Mouse (Mus musculus): ENCODE data around the gene Zmiz2.
"Not testable (repeated sequence)": the region's sequence is repeated elsewhere in the genome, so short reads cannot be mapped to it uniquely, and the experiment has no call there.

Zmiz2 gene

GRCm38 (mm10) chr11:6420283-6420703 is 31.4 kb downstream of the Zmiz2 start:
- no peak for DNase-seq (ENCODE audit: low spot score)

- no peak for DNase-seq (ENCODE audit: low spot score)
Measured at GRCm38 (mm10) chr11:6420722-6421350, 32.0 kb downstream of the Zmiz2 start.

DNA sequence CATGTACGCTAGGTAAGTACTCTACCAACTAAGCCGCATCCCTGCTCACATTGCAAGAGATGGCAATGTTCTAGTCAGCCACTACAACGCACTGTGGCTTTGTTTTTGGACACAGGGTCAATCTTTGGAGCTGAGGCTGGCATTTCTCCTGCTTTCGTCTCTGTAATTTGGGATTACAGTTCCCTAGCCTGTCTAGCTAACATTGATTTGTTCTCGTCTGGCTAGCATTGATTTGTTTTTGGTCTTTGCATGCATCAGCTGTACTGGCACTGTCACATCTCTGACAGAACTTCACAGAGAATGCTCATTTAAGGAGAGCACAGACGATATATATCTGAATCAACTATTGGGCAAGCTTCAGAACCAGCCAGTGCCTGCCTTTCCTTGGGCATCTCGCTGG is 41.3 kb downstream of the Zmiz2 start:
- DNase-seq (ENCODE audit: low spot score): no peak

GRCm38 (mm10) chr11:6436442-6436841 is 47.6 kb downstream of the Zmiz2 start:
- no peak for DNase-seq (ENCODE audit: low spot score)

DNA sequence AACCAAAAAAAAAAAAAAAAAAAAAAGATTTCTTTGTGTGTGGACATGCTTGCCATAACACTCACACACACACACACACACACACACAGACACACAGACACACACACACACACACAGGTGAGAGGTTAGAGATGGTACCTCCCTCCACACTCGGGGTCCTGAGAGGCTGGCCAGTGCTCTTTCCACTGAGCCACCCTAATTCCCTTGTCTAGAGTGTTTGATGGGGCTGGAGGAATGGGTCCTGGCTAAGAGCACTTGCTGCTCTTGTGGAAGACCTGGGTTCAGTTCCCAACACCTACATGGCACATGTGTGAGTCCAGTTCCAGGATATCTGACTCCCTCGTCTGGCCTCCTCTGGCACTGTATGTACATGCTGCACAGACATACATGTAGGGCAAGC is 48.8 kb downstream of the Zmiz2 start:
- DNase-seq (ENCODE audit: low spot score): no peak

GRCm38 (mm10) chr11:6440171-6440570 is 51.3 kb downstream of the Zmiz2 start:
- DNase-seq (ENCODE audit: low spot score): no peak

DNA sequence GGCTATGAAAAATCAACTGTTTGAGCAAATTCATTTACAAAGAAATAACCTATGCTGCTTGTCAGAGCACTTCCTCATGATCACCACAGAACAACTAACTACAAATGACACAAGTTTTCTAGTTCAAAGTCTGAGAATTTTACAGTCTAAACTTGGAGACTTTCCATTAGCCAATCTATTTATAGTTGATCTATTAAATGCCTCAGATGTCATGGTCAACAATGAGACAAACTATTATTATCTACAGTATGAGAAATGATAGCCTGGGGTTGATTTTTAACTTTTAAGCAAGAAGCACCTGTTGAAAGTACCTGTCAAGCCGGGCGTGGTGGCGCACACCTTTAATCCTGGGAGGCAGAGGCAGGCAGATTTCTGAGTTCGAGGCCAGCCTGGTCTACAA is 53.7 kb downstream of the Zmiz2 start:
- DNase-seq (ENCODE audit: low spot score): no peak

- DNase-seq (ENCODE audit: low spot score): no peak
Measured at GRCm38 (mm10) chr11:6443102-6443501, 54.2 kb downstream of the Zmiz2 start.

GRCm38 (mm10) chr11:6443727-6444076 is 54.8 kb downstream of the Zmiz2 start:
- DNase-seq (ENCODE audit: low spot score): no peak

- peak; percentile 99 for DNase-seq (ENCODE audit: low spot score)
Measured at GRCm38 (mm10) chr11:6444077-6444853, 55.4 kb downstream of the Zmiz2 start, which contains the start of gene H2afv. H2afv (minus strand) TSS chr11:6444443.

DNA sequence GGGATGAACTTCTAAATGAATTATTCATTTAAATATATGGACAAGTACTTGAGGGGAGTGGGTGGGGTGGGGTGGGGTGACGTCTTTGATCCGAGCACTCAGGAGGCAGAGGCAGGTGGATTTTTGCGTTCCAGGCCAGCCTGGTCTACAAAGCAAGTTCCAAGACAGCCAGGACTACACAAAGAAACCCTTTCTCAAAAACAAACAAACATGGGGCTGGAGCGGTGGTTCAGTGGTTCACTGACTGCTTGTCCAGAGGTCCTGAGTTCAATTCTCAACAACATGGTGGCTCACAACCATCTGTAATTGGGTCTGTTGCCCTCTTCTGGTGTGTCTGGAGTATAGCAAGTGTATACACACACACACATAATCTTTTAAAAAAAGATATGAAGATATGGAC is 56.6 kb downstream of the Zmiz2 start:
- DNase-seq (ENCODE audit: low spot score): no peak

- DNase-seq (ENCODE audit: low spot score): no peak
Measured at GRCm38 (mm10) chr11:6445951-6446350, 57.1 kb downstream of the Zmiz2 start.

DNA sequence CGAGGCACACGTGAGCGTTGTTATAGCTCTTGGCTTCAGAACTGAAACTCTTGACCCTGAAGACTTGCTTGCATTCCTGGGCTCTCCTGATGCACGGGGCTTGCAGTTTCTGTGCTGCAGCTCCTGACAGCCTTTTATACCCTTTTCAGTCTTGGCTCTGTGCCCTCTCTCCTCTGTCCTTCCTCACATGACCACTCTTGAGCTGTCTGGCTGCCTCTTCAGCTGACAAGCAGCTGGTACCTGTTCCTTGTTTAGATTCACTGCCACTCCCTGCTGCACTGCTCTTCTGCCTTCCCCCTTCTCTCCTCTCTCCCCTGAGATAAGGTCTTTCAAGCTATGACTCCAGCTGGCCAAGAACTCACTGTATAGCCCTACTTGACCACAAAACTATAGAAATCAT is 58.6 kb downstream of the Zmiz2 start:
- DNase-seq (ENCODE audit: low spot score): no peak

- DNase-seq (ENCODE audit: low spot score): not testable (repeated sequence)
Measured at GRCm38 (mm10) chr11:6448155-6448554, 59.3 kb downstream of the Zmiz2 start.

Measured in ovary, adult 18-20 months (tissue).